Mouse (Mus musculus) neural tube, embryonic 13.5 days (tissue): Measurements from ENCODE around the gene Prcp. TPM values are rescaled to one million over a fixed set of nuclear protein-coding genes. Genes with fewer than 3 reads are reported as not detected.

Experiments
- ATAC-seq: fragments of 200-750 bp; cut with Nextera tagmentation; 2 replicates; pipeline ENCODE4 v1.8.0; 2017; ENCODE audit warnings: low read depth, mild to moderate bottlenecking, moderate TSS enrichment, moderate library complexity
- H3K27ac ChIP-seq: fragments of 300-500 bp; sonication (generic); replicated peaks from 2 replicates; pipeline ENCODE4 v1.5.1; 2015; ENCODE audit warnings: moderate library complexity, mild to moderate bottlenecking, inconsistent platforms
- H3K27me3 ChIP-seq: fragments of 300-500 bp; sonication (generic); 2 replicates; pipeline ENCODE4 v1.6.1; 2015; ENCODE audit warnings: mild to moderate bottlenecking, inconsistent platforms
- H3K36me3 ChIP-seq: fragments of 300-500 bp; sonication (generic); 2 replicates; pipeline ENCODE4 v1.6.1; 2015; ENCODE audit warnings: mild to moderate bottlenecking, inconsistent platforms
- H3K4me1 ChIP-seq: fragments of 300-500 bp; sonication (generic); replicated peaks from 2 replicates; pipeline ENCODE4 v1.6.1; 2015; ENCODE audit warnings: inconsistent platforms
- H3K4me2 ChIP-seq: fragments of 300-500 bp; sonication (generic); 2 replicates; pipeline ENCODE4 v1.6.1; 2015; ENCODE audit warnings: inconsistent platforms, mild to moderate bottlenecking, moderate library complexity
- H3K4me3 ChIP-seq: fragments of 300-500 bp; sonication (generic); 2 replicates; pipeline ENCODE4 v1.5.1; 2015; ENCODE audit warnings: mild to moderate bottlenecking, inconsistent platforms
- H3K9ac ChIP-seq: fragments of 300-500 bp; sonication (generic); 2 replicates; pipeline ENCODE4 v1.6.1; 2015; ENCODE audit warnings: moderate library complexity, mild to moderate bottlenecking, inconsistent platforms
- H3K9me3 ChIP-seq: fragments of 300-500 bp; sonication (generic); 2 replicates; pipeline ENCODE4 v1.6.1; 2016; ENCODE audit warnings: inconsistent platforms
- WGBS: fragments of 180-500 bp; shearing (Covaris S2); methylation state at CpG from one replicate; pipeline ENCODE4 v1.1.7; 2015; 5-methylcytosine and 5-hydroxymethylcytosine counted together
- polyA plus RNA-seq: library from polyadenylated mRNA; unstranded; fragments of >200 nt; fragmentation: Nextera tagmentation; extraction: Ambion mirVana; gene quantifications from 2 replicates; pipeline ENCODE4 v1.2.1, GENCODE M21; 2015

Gene Prcp
- 22.0 and 23.4 TPM in 2 replicates for polyA plus RNA-seq

GRCm38 (mm10) chr7:92874116-92874675, at the start of gene Prcp, which contains the start of gene Ddias:
Gene Prcp (plus strand): TSS chr7:92874470.
Gene Ddias (minus strand): TSS chr7:92874247.
- under 1% methylated on average over 51 of the region's 53 CpGs for WGBS
- peak within 1 kb of the TSS; percentile 85 for H3K9ac ChIP-seq
- peak within 1 kb of the TSS; percentile 64 for H3K4me2 ChIP-seq
- H3K4me1 ChIP-seq = peaks cover 32% of the 10 kb centered on the region
- peak within 1 kb of the TSS; percentile 61 for H3K4me3 ChIP-seq
- H3K27ac ChIP-seq = peak within 1 kb of the TSS; percentile 98
- no peaks in the 10 kb centered on the region for H3K27me3 ChIP-seq
- no peaks in the 10 kb centered on the region for H3K9me3 ChIP-seq
- no peaks in the 10 kb centered on the region for H3K36me3 ChIP-seq
- peak; percentile 93 for ATAC-seq

GRCm38 (mm10) chr7:92826248-92826647, 48.0 kb upstream of the Prcp start:
- no peaks in the 10 kb centered on the region for H3K27me3 ChIP-seq
- H3K9me3 ChIP-seq = no peaks in the 10 kb centered on the region
- 91% methylated on average over 3 of the region's 3 CpGs for WGBS
- peaks cover 8% of the 10 kb centered on the region for H3K36me3 ChIP-seq
- no peak overlapping the region for H3K27ac ChIP-seq
- H3K9ac ChIP-seq = no peak overlapping the region
- H3K4me1 ChIP-seq = no peaks in the 10 kb centered on the region
- no peak overlapping the region for H3K4me2 ChIP-seq
- H3K4me3 ChIP-seq = no peak overlapping the region
- no peak for ATAC-seq

- Histone ChIP-seq H3K9ac (no peak overlapping the region), H3K9me3 (no peaks in the 10 kb centered on the region), H3K4me1 (no peaks in the 10 kb centered on the region), H3K4me3 (no peak overlapping the region), H3K36me3 (peaks cover 17% of the 10 kb centered on the region), H3K27me3 (no peaks in the 10 kb centered on the region), H3K27ac (no peak overlapping the region), H3K4me2 (no peak overlapping the region)
- 60% methylated on average over 3 of the region's 3 CpGs for WGBS
- ATAC-seq = no peak
Observed at GRCm38 (mm10) chr7:92827981-92828380, 46.3 kb upstream of the Prcp start.

- Histone ChIP-seq H3K4me1 (no peaks in the 10 kb centered on the region), H3K36me3 (peaks cover 23% of the 10 kb centered on the region), H3K9me3 (no peaks in the 10 kb centered on the region), H3K4me2 (no peak overlapping the region), H3K27ac (no peak overlapping the region), H3K4me3 (no peak overlapping the region), H3K27me3 (no peaks in the 10 kb centered on the region), H3K9ac (no peak overlapping the region)
- ATAC-seq = no peak
- 91% methylated on average over 6 of the region's 6 CpGs for WGBS
Observed at GRCm38 (mm10) chr7:92832395-92832794, 41.9 kb upstream of the Prcp start.

GRCm38 (mm10) chr7:92834391-92834790, 39.9 kb upstream of the Prcp start:
- ATAC-seq = no peak

GRCm38 (mm10) chr7:92836447-92836846, 37.8 kb upstream of the Prcp start:
- Histone ChIP-seq H3K9ac (no peak overlapping the region), H3K27me3 (no peaks in the 10 kb centered on the region), H3K4me2 (no peak overlapping the region), H3K4me3 (no peak overlapping the region), H3K36me3 (peaks cover 19% of the 10 kb centered on the region), H3K9me3 (no peaks in the 10 kb centered on the region), H3K27ac (no peak overlapping the region), H3K4me1 (no peaks in the 10 kb centered on the region)
- WGBS = 83% methylated on average over 3 of the region's 3 CpGs
- ATAC-seq = no peak

More at GRCm38 (mm10) chr7:92834391-92834790, 39.9 kb upstream of the Prcp start:
- Histone ChIP-seq H3K9ac (no peak overlapping the region), H3K27ac (no peak overlapping the region), H3K36me3 (peaks cover 23% of the 10 kb centered on the region), H3K4me2 (no peak overlapping the region), H3K4me3 (no peak overlapping the region), H3K9me3 (no peaks in the 10 kb centered on the region), H3K4me1 (no peaks in the 10 kb centered on the region), H3K27me3 (no peaks in the 10 kb centered on the region)
- WGBS = 92% methylated on average over 2 of the region's 2 CpGs

- Histone ChIP-seq H3K27ac (no peak overlapping the region), H3K4me2 (no peak overlapping the region), H3K36me3 (peaks cover 14% of the 10 kb centered on the region), H3K4me3 (no peak overlapping the region), H3K27me3 (no peaks in the 10 kb centered on the region), H3K9me3 (no peaks in the 10 kb centered on the region), H3K9ac (no peak overlapping the region), H3K4me1 (no peaks in the 10 kb centered on the region)
- ATAC-seq = no peak
- 88% methylated on average over 11 of the region's 11 CpGs for WGBS
Observed at GRCm38 (mm10) chr7:92837226-92837625, 37.0 kb upstream of the Prcp start.

- no peak overlapping the region for H3K27ac ChIP-seq
- no peak overlapping the region for H3K9ac ChIP-seq
- peaks cover 9% of the 10 kb centered on the region for H3K36me3 ChIP-seq
- no peak for ATAC-seq
- H3K4me3 ChIP-seq = no peak overlapping the region
- no peak overlapping the region for H3K4me2 ChIP-seq
- WGBS = 75% methylated on average over 3 of the region's 3 CpGs
- no peaks in the 10 kb centered on the region for H3K27me3 ChIP-seq
- H3K4me1 ChIP-seq = no peaks in the 10 kb centered on the region
- H3K9me3 ChIP-seq = no peaks in the 10 kb centered on the region
Observed at GRCm38 (mm10) chr7:92837907-92838306, 36.4 kb upstream of the Prcp start.

GRCm38 (mm10) chr7:92842254-92842653, 32.0 kb upstream of the Prcp start:
- H3K27me3 ChIP-seq = no peaks in the 10 kb centered on the region
- 95% methylated on average over 2 of the region's 2 CpGs for WGBS
- no peaks in the 10 kb centered on the region for H3K9me3 ChIP-seq
- no peak overlapping the region for H3K27ac ChIP-seq
- H3K9ac ChIP-seq = no peak overlapping the region
- ATAC-seq = no peak
- no peaks in the 10 kb centered on the region for H3K4me1 ChIP-seq
- no peaks in the 10 kb centered on the region for H3K36me3 ChIP-seq
- H3K4me3 ChIP-seq = no peak overlapping the region
- H3K4me2 ChIP-seq = no peak overlapping the region

- no peak overlapping the region for H3K4me3 ChIP-seq
- no peaks in the 10 kb centered on the region for H3K36me3 ChIP-seq
- no peaks in the 10 kb centered on the region for H3K4me1 ChIP-seq
- ATAC-seq = no peak
- no peak overlapping the region for H3K4me2 ChIP-seq
- no peaks in the 10 kb centered on the region for H3K9me3 ChIP-seq
- 78% methylated on average over 3 of the region's 3 CpGs for WGBS
- H3K27ac ChIP-seq = no peak overlapping the region
- H3K27me3 ChIP-seq = no peaks in the 10 kb centered on the region
- H3K9ac ChIP-seq = no peak overlapping the region
Observed at GRCm38 (mm10) chr7:92848246-92848645, 26.0 kb upstream of the Prcp start.

- Histone ChIP-seq H3K4me3 (no peak overlapping the region), H3K27ac (no peak overlapping the region), H3K4me2 (no peak overlapping the region), H3K9ac (no peak overlapping the region), H3K4me1 (no peaks in the 10 kb centered on the region), H3K27me3 (no peaks in the 10 kb centered on the region), H3K36me3 (no peaks in the 10 kb centered on the region), H3K9me3 (no peaks in the 10 kb centered on the region)
- WGBS = 39% methylated on average over 2 of the region's 2 CpGs
- ATAC-seq = no peak
Observed at GRCm38 (mm10) chr7:92866526-92866925, 7.7 kb upstream of the Prcp start.

GRCm38 (mm10) chr7:92870161-92870560, 4.1 kb upstream of the Prcp start:
- Histone ChIP-seq H3K9ac (no peak overlapping the region), H3K4me2 (no peak overlapping the region), H3K4me3 (no peak overlapping the region), H3K27ac (no peak overlapping the region), H3K27me3 (no peaks in the 10 kb centered on the region), H3K9me3 (no peaks in the 10 kb centered on the region), H3K36me3 (no peaks in the 10 kb centered on the region), H3K4me1 (peaks cover 7% of the 10 kb centered on the region)
- no peak for ATAC-seq
- 85% methylated on average over 3 of the region's 3 CpGs for WGBS

- Histone ChIP-seq H3K4me2 (no peak overlapping the region), H3K4me3 (no peak overlapping the region), H3K27me3 (no peaks in the 10 kb centered on the region), H3K27ac (no peak overlapping the region), H3K9me3 (no peaks in the 10 kb centered on the region), H3K9ac (no peak overlapping the region), H3K36me3 (no peaks in the 10 kb centered on the region), H3K4me1 (peaks cover 20% of the 10 kb centered on the region)
- 92% methylated on average over 4 of the region's 4 CpGs for WGBS
- ATAC-seq = no peak
Observed at GRCm38 (mm10) chr7:92871596-92871995, 2.7 kb upstream of the Prcp start.
